Mouse (Mus musculus): ENCODE measurements around the gene Ggt7. TPM values are rescaled to one million over a fixed set of nuclear protein-coding genes. Genes with fewer than 3 reads are reported as not detected.
"Not testable (repeated sequence)": the region's sequence is repeated elsewhere in the genome, so short reads cannot be mapped to it uniquely, and the experiment has no call there.

Gene Ggt7
- 100 to 1,000 TPM; 109 to 111 TPM for total RNA-seq (2021)

GRCm38 (mm10) chr2:155517455-155518423 is at the start of gene Ggt7, which contains the start of gene Acss2:
Ggt7 (minus strand) TSS chr2:155518237.
Acss2 (plus strand) TSS chr2:155517948.
- intact Hi-C loops (cut with DNase I): loop anchor here (2.0 kb wide), 2 partner anchors 65 to 109 kb away; no protein-coding TSS in a partner anchor
- DNase-seq (ENCODE audit: extremely low spot score in 1 of 2, low spot score in 2 of 2): peak; percentile 96 to 99

DNA sequence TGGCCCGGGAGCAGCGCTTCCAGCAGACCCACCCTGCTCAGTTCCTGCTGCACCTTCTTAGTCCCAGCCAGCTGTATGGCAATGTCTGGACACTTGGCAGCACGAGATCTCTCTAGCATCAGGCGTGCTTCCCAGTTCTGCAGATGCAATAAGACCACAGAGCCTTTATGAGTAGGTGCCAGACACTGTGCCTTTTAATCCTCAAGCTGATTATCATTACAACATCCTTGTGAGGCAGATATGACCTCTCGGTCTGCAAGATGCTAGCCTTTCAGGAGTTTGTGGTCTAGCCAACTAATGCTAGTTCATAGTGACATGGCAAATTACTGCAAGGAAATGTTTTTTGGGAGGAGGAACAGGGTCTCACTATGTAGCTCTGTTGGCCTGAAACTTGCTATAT is 49.7 kb upstream of the Ggt7 start:
- intact Hi-C loops (cut with DNase I): no loop called here
- DNase-seq (ENCODE audit: extremely low spot score in 1 of 2, low spot score in 2 of 2): no peak

DNA sequence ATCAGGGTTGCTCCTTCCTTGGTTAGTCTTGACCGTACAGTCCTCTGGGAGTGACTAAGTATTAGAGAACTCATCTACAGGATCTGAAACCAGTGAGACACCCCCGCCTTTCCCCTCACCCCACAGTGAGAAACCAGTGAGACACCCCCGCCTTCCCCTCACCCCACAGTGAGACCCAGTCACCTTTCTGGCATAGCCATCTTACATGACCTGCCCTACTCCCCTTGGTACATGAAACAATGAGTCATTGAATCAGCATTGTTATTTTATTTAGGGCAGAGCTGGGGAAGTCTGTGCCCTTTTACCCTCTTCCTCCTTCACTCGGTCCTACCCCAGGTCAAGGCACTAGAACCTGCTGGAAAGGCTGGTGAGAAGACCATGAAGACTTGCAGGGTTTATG is 44.9 kb upstream of the Ggt7 start:
- intact Hi-C loops (cut with DNase I): no loop called here

DNA sequence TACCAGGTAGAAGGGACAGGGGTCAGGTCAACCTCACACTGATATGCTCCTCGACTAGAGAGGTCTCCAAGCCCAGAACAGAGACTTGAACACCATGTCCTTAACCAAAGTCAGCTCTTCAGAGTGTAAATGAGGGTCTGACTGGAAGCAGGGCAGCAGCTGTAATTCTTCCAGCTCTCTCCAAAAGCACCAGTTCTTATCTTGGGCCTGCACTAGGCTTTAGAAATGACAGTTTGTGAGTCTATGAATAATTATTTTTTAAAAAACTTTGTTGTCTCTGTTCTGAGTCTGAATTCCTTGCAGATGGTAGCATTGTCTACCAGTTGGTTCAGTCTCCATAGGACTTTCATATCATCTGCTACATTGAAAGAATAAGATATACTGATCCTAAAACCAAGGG is 44.2 kb upstream of the Ggt7 start:
- DNase-seq (ENCODE audit: extremely low spot score in 1 of 2, low spot score in 2 of 2): no peak
- intact Hi-C loops (cut with DNase I): no loop called here

More for the DNA sequence above, 44.9 kb upstream of the Ggt7 start:
- DNase-seq (ENCODE audit: extremely low spot score in 1 of 2, low spot score in 2 of 2): no peak

DNA sequence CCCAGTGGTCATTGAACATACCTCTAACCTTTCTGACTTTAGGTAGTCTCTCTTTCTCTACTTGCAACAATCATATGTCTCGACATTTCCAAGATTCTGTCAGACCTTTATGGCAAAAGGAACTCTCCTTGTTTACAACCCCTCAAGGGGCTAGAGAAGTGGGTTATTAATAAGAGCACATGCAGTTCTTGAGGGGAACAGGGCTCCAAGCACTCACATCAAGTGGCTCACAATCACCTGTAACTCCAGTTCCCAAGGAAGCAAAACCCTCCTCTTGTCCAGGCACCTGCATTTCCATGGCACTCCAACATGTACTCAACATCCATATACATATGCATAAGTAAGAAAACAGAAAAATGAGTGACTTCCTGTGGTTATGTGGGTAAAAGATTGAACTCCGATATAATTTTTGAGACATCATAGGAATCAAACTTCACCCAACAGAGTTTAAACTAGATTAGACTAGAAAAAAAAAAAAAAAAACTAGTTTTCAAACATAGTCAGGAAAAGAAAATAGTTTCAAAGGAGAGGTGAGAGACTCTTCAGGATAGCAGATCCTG is 36.5 kb upstream of the Ggt7 start:
- DNase-seq (ENCODE audit: extremely low spot score in 1 of 2, low spot score in 2 of 2): no peak
- intact Hi-C loops (cut with DNase I): no loop called here

DNA sequence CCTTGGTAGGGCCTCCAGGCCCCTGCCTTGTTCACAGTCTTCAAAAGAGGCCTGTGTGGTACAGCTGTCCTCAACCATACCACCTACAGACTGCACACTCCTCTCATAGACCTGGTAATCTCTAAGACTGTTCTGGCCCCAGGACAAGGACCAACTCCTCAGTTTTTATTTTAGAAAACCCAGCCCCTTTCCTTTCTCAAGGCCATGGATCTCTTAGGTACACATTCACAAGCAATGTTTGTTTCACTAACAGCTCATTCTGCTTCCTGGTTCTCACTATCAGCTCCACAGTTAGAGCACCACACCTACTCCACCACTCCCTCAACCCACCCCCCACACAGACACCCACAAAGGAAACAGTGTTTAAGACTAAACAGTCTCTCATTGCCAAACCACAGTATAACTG is 34.9 kb upstream of the Ggt7 start:
- no peak for DNase-seq (ENCODE audit: extremely low spot score in 1 of 2, low spot score in 2 of 2)
- intact Hi-C loops (cut with DNase I): no loop called here

- intact Hi-C loops (cut with DNase I): no loop called here
- DNase-seq (ENCODE audit: extremely low spot score in 1 of 2, low spot score in 2 of 2): no peak
Measured at GRCm38 (mm10) chr2:155552336-155552735, 34.3 kb upstream of the Ggt7 start.

GRCm38 (mm10) chr2:155546955-155547354 is 28.9 kb upstream of the Ggt7 start:
- no peak for DNase-seq (ENCODE audit: extremely low spot score in 1 of 2, low spot score in 2 of 2)
- intact Hi-C loops (cut with DNase I): no loop called here

- intact Hi-C loops (cut with DNase I): no loop called here
- no peak for DNase-seq (ENCODE audit: extremely low spot score in 1 of 2, low spot score in 2 of 2)
Measured at GRCm38 (mm10) chr2:155540822-155541458, 22.9 kb upstream of the Ggt7 start.

DNA sequence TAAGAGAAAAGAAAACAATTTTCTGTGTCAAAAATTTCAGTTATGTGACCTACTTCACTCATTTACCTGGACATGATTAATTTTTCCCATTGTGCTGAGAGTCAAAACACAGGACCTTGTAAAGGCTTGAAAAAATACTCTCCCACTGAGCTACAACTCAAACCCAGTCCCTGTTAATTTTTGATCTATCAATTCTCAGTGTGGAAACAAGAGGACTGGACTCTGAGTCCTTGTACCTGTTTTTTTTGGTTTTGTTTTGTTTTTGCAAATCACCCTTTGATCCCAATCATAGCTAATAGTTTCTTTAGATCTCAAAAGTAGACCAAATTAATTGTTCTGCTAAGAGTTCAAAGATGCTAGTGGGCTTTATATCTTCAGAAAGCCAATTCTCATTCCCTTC is 21.7 kb upstream of the Ggt7 start:
- intact Hi-C loops (cut with DNase I): no loop called here
- no peak for DNase-seq (ENCODE audit: extremely low spot score in 1 of 2, low spot score in 2 of 2)

DNA sequence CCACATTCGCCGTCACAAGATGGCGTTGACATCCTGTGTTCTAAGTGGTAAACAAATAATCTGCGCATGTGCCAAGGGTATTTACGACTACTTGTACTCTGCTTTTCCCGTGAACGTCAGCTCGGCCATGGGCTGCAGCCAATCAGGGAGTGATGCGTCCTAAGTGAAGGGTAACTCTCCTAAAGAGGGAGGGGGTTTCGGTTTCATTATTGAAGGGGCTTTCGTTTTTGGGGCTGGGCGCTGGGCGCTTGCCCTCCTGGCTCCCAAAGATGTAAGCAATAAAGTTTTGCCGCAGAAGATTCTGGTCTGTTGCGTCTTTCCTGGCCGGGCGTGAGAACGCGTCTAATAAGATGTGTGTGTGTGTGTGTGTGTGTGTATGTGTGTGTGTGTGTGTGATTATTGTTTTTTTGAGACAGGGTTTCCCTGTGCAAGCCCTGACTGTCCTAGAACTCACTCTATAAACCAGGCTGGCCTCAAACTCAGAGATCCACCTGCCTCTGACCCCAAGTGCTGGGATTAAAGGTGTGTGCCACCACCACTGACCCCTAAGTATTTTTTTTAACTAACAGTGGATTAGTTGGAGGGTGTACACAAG is 20.5 kb upstream of the Ggt7 start:
- intact Hi-C loops (cut with DNase I); DNase-seq (ENCODE audit: extremely low spot score in 1 of 2, low spot score in 2 of 2): not testable (repeated sequence)

- intact Hi-C loops (cut with DNase I): no loop called here
- DNase-seq (ENCODE audit: extremely low spot score in 1 of 2, low spot score in 2 of 2): no peak
Measured at GRCm38 (mm10) chr2:155537761-155538462, 19.9 kb upstream of the Ggt7 start.

DNA sequence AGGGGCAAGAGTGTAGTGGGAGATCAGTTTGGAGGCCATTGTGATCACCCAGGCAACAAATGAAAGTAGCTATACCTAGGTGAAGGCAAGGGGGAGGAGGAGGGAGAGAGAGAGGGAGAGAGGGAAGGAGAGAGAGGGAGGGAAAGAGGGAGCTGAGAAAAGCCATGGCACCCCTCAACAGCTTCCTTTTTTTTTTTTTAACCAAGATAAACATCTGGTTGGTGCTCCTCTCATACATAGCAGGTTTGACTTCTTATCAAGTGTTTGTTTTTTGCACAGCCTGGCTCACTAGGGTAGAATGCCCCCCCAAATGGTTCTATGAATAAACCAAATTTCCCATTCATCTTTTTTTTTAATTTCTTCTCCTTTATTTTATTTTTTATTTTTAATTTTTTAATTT is 18.3 kb upstream of the Ggt7 start:
- intact Hi-C loops (cut with DNase I): no loop called here
- DNase-seq (ENCODE audit: extremely low spot score in 1 of 2, low spot score in 2 of 2): no peak

GRCm38 (mm10) chr2:155527367-155527766 is 9.3 kb upstream of the Ggt7 start:
- DNase-seq (ENCODE audit: extremely low spot score in 1 of 2, low spot score in 2 of 2): no peak
- intact Hi-C loops (cut with DNase I): no loop called here

- intact Hi-C loops (cut with DNase I): no loop called here
- DNase-seq (ENCODE audit: extremely low spot score in 1 of 2, low spot score in 2 of 2): no peak
Measured at GRCm38 (mm10) chr2:155524378-155524777, 6.3 kb upstream of the Ggt7 start.

GRCm38 (mm10) chr2:155523706-155524105 is 5.7 kb upstream of the Ggt7 start:
- DNase-seq (ENCODE audit: extremely low spot score in 1 of 2, low spot score in 2 of 2): no peak
- intact Hi-C loops (cut with DNase I): no loop called here

GRCm38 (mm10) chr2:155518531-155519270 is 664 bp upstream of the Ggt7 start:
- intact Hi-C loops (cut with DNase I): loop anchor here (2.0 kb wide), 1 partner anchor 64 kb away; no protein-coding TSS in a partner anchor
- no peak for DNase-seq (ENCODE audit: extremely low spot score in 1 of 2, low spot score in 2 of 2)

GRCm38 (mm10) chr2:155515941-155516340 is 2.1 kb downstream of the Ggt7 start:
- intact Hi-C loops (cut with DNase I): loop anchor here (1.0 to 2.0 kb wide), 2 partner anchors 111 to 249 kb away; no protein-coding TSS in a partner anchor
- DNase-seq (ENCODE audit: extremely low spot score in 1 of 2, low spot score in 2 of 2): peak; percentile 51 to 74

All from left cerebral cortex, postnatal 10 days (tissue).